Comparison of ENCODE assay signal across 9 mouse cellular contexts in genomic region chr3:121307532-121308234, GRCm38 (mm10). TPM values are rescaled to one million over a fixed set of nuclear protein-coding genes. Genes with fewer than 3 reads are reported as not detected.
DNase-seq lines count a peak whose midpoint lies in the region; ATAC-seq and TF ChIP-seq lines count a peak whose summit lies in the region.
"Had no signal": no experiment of that assay in that cellular context is flagged by ENCODE, and none has a peak within 500 bp of the region (broad histone marks: within the 10 kb centered on the region; RNA-seq: fewer than 3 reads in every experiment).

No protein-coding gene starts in this region.

- in situ Hi-C loops in CH12.LX (cut with MboI; ENCODE audit: low pct_ligation_motif_present, low pct_unique_long_range_greater_than_20kb, low sequenced_read_pairs), result loop anchor here (5.0 to 25.0 kb wide), 2 partner anchors 195 to 405 kb away; partner anchors contain the start of gene F3

- no peak overlapping the region for H3K4me3 ChIP-seq in CH12.LX (replicated peaks in 1 of 3; ENCODE audit: low read depth in 2 of 3, low read length in 2 of 3, poor library complexity in 1 of 3)
- H3K4me3 ChIP-seq in forebrain, embryonic 10.5 days, result no peak overlapping the region
- no peak overlapping the region for H3K4me3 ChIP-seq in liver, embryonic 16.5 days (ENCODE audit: low read depth, low read length)
- H3K4me3 ChIP-seq in neural tube, embryonic 14.5 days (ENCODE audit: low read depth, low read length), result no peak overlapping the region
- H3K4me3 ChIP-seq: heart, embryonic 13.5 days had no signal

- H3K79me2 ChIP-seq in CH12.LX (replicated peaks; ENCODE audit: control insufficient read depth, extremely low read depth, insufficient read depth, poor library complexity, severe bottlenecking), result no peaks in the 10 kb centered on the region; the same call in 1 of the 2 replicates

- H3K27me3 ChIP-seq in CH12.LX (replicated peaks), result no peaks in the 10 kb centered on the region
- H3K27me3 ChIP-seq in forebrain, embryonic 10.5 days (ENCODE audit: poor library complexity, severe bottlenecking), result no peaks in the 10 kb centered on the region
- H3K27me3 ChIP-seq in liver, embryonic 16.5 days (ENCODE audit: control insufficient read depth, insufficient read depth, low read depth, low read length), result no peaks in the 10 kb centered on the region
- H3K27me3 ChIP-seq in neural tube, embryonic 14.5 days (ENCODE audit: control insufficient read depth, insufficient read depth, low read length), result no peaks in the 10 kb centered on the region
- H3K27me3 ChIP-seq: heart, embryonic 13.5 days had no signal

- TF ChIP-seq CTCF in CH12.LX (conservative IDR thresholded peaks at IDR 0.05 in 1 of 2, IDR thresholded peaks at IDR 0.05 in 1 of 2; ENCODE audit: low read depth in 2 of 2, low read length in 2 of 2), result peak; percentile 97

- dilution Hi-C loops in CH12.LX (cut with MboI; ENCODE audit: extremely low pct_ligation_motif_present, extremely low pct_unique_long_range_greater_than_20kb, low sequenced_read_pairs), result no loop called here

- peaks cover 3 to 37% of the 10 kb centered on the region in 2 experiments for H3K36me3 ChIP-seq in CH12.LX (replicated peaks in 1 of 2; ENCODE audit: control insufficient read depth in 1 of 2, insufficient read depth in 1 of 2, low read length in 1 of 2)
- 0 out of 2 replicates have a peak, but pooled peaks cover 7% of the 10 kb centered on the region for H3K36me3 ChIP-seq in forebrain, embryonic 10.5 days (replicated peaks)
- no peaks in the 10 kb centered on the region for H3K36me3 ChIP-seq in liver, embryonic 16.5 days (ENCODE audit: control insufficient read depth, insufficient read depth)
- no peaks in the 10 kb centered on the region for H3K36me3 ChIP-seq in neural tube, embryonic 14.5 days (ENCODE audit: control insufficient read depth, insufficient read depth, low read length)

- DNase-seq in CH12.LX (ENCODE audit: extremely low read depth), result peak; percentile 67
- peak; percentile 58 for DNase-seq in c-Kit-negative CD71-positive TER-119-positive erythroid progenitor cells, embryonic 14.5 days (ENCODE audit: low read depth, low spot score)
- peak; percentile 78 for DNase-seq in forebrain, embryonic 10.5 days (ENCODE audit: extremely low spot score, low spot score)
- DNase-seq in heart, postnatal 14 days, result peak; percentile 76 to 85
- DNase-seq in kidney, postnatal 4 days, result peak; percentile 81 to 85
- peak; percentile 42 for DNase-seq in telencephalon, adult 2 months (ENCODE audit: low read depth, low spot score)

- H3K27ac ChIP-seq in CH12.LX (ENCODE audit: insufficient read depth, low read depth), result no peak overlapping the region
- peak overlapping the region; percentile 17; the same call in 1 of the 2 replicates for H3K27ac ChIP-seq in forebrain, embryonic 10.5 days
- no peak overlapping the region for H3K27ac ChIP-seq in liver, embryonic 16.5 days (ENCODE audit: low read length)
- H3K27ac ChIP-seq in neural tube, embryonic 14.5 days (ENCODE audit: low read depth, low read length), result no peak overlapping the region
- H3K27ac ChIP-seq: heart, embryonic 13.5 days had no signal

- TF ChIP-seq EP300 in CH12.LX (IDR thresholded peaks at IDR 0.05; ENCODE audit: low read length), result no peak

- no peak overlapping the region for H3K9ac ChIP-seq in CH12.LX (ENCODE audit: insufficient read depth, low read depth)
- no peak overlapping the region for H3K9ac ChIP-seq in liver, embryonic 16.5 days (ENCODE audit: low read depth, low read length)
- no peak overlapping the region for H3K9ac ChIP-seq in neural tube, embryonic 14.5 days (replicated peaks; ENCODE audit: low read depth, low read length)
- H3K9ac ChIP-seq: heart, embryonic 13.5 days had no signal

- no peaks in the 10 kb centered on the region for H3K9me3 ChIP-seq in CH12.LX (replicated peaks; ENCODE audit: low read length)
- no peaks in the 10 kb centered on the region for H3K9me3 ChIP-seq in forebrain, embryonic 10.5 days
- no peaks in the 10 kb centered on the region for H3K9me3 ChIP-seq in liver, embryonic 16.5 days (replicated peaks; ENCODE audit: control insufficient read depth, low read length)
- H3K9me3 ChIP-seq in neural tube, embryonic 14.5 days (ENCODE audit: control insufficient read depth, low read length), result no peaks in the 10 kb centered on the region
- H3K9me3 ChIP-seq: heart, embryonic 13.5 days had no signal

- no peak; the same call in none of the 2 replicates for TF ChIP-seq RAD21 in CH12.LX (IDR thresholded peaks at IDR 0.05; ENCODE audit: low read depth, low read length)

- 78% methylated on average over 7 of the region's 7 CpGs for WGBS in forebrain, embryonic 10.5 days
- WGBS in liver, embryonic 16.5 days (ENCODE audit: insufficient replicate concordance), result 64% methylated on average over 7 of the region's 7 CpGs
- 76% methylated on average over 7 of the region's 7 CpGs for WGBS in neural tube, embryonic 14.5 days

- H3K4me2 ChIP-seq in CH12.LX (ENCODE audit: insufficient read depth, low read depth, poor library complexity, severe bottlenecking), result no peak overlapping the region
- H3K4me2 ChIP-seq in liver, embryonic 16.5 days (ENCODE audit: low read depth, low read length), result no peak overlapping the region
- no peak overlapping the region for H3K4me2 ChIP-seq in neural tube, embryonic 14.5 days (ENCODE audit: low read depth, low read length)
- H3K4me2 ChIP-seq: heart, embryonic 13.5 days had no signal

- no peak for TF ChIP-seq POLR2A in CH12.LX (IDR thresholded peaks at IDR 0.05; ENCODE audit: low read depth, low read length)

- H3K4me1 ChIP-seq in CH12.LX (ENCODE audit: control insufficient read depth in 1 of 2, insufficient read depth in 2 of 2), result no peaks in the 10 kb centered on the region
- H3K4me1 ChIP-seq in forebrain, embryonic 10.5 days, result 0 out of 2 replicates have a peak, but pooled peaks cover 2% of the 10 kb centered on the region
- H3K4me1 ChIP-seq in liver, embryonic 16.5 days (ENCODE audit: control insufficient read depth, low read depth, low read length), result no peaks in the 10 kb centered on the region
- no peaks in the 10 kb centered on the region for H3K4me1 ChIP-seq in neural tube, embryonic 14.5 days (ENCODE audit: control insufficient read depth, insufficient read depth, low read length)
- H3K4me1 ChIP-seq: heart, embryonic 13.5 days had no signal

- intact Hi-C loops in heart, postnatal 14 days (cut with DNase I), result loop anchor here (1.0 to 10.0 kb wide), 5 partner anchors 117 to 457 kb away; partner anchors contain the start of gene Rwdd3

- peak; percentile 51 for ATAC-seq in liver, embryonic 16.5 days (ENCODE audit: low read depth)
- ATAC-seq in neural tube, embryonic 14.5 days (ENCODE audit: low read depth), result peak; percentile 84

TF ChIP-seq in CH12.LX, 34 proteins besides CTCF, POLR2A, EP300 and RAD21:
- TF ChIP-seq ZC3H11A (IDR thresholded peaks at IDR 0.05; ENCODE audit: low read depth, low read length) (peak; percentile 84), TCF12 (IDR thresholded peaks at IDR 0.05; ENCODE audit: low read depth, low read length) (no peak), NELFE (IDR thresholded peaks at IDR 0.05; ENCODE audit: low read depth, low read length) (peak; percentile 27; the same call in 1 of the 2 replicates), SMC3 (IDR thresholded peaks at IDR 0.05; ENCODE audit: low read depth, low read length) (peak; percentile 98)
TF ChIP-seq in CH12.LX: peak in this region for 3.

RNA-seq across cellular contexts. Expression of gene Alg14, which starts 16.1 kb away (rescaled TPM):
- total RNA-seq in CH12.LX (2012; rRNA removed) (5.0 and 6.3 TPM in 2 replicates), CH12.LX (2014; rRNA removed) (6.0 and 7.6 TPM in 2 replicates)
- 8.3 and 10.2 TPM in 2 replicates for polyA plus RNA-seq in CH12.LX (2012; ENCODE audit: insufficient read length, low read depth)
- 30.9 and 34.0 TPM in 2 replicates for polyA plus RNA-seq in forebrain, embryonic 10.5 days (2016; fragmentation: Nextera tagmentation; extraction: Ambion mirVana)
- total RNA-seq in heart, postnatal 14 days (2021), result 10 to 100 TPM; 14.4 to 15.1 TPM
- polyA plus RNA-seq in liver, embryonic 16.5 days (2015; fragmentation: Nextera tagmentation; extraction: Ambion mirVana), result 15.0 and 16.6 TPM in 2 replicates
- 39.2 and 51.7 TPM in 2 replicates for polyA plus RNA-seq in neural tube, embryonic 14.5 days (2014; fragmentation: Nextera tagmentation; extraction: Ambion mirVana)

RNA-seq across cellular contexts. Expression of gene Tmem56, which starts 24.8 kb away (rescaled TPM):
- total RNA-seq in CH12.LX (2012; rRNA removed), result not detected in 2 replicates
- total RNA-seq in CH12.LX (2014; rRNA removed), result not detected in 2 replicates
- not detected in 2 replicates for polyA plus RNA-seq in CH12.LX (2012; ENCODE audit: insufficient read length, low read depth)
- 1.4 and 1.6 TPM in 2 replicates for polyA plus RNA-seq in forebrain, embryonic 10.5 days (2016; fragmentation: Nextera tagmentation; extraction: Ambion mirVana)
- total RNA-seq in heart, postnatal 14 days (2021), result 1 to 10 TPM in 1 of 2 experiments, under 1 TPM in 1; 1.00 to 1.4 TPM
- polyA plus RNA-seq in liver, embryonic 16.5 days (2015; fragmentation: Nextera tagmentation; extraction: Ambion mirVana), result 12.8 and 15.2 TPM in 2 replicates
- polyA plus RNA-seq in neural tube, embryonic 14.5 days (2014; fragmentation: Nextera tagmentation; extraction: Ambion mirVana), result 4.4 and 5.5 TPM in 2 replicates
